Mouse (Mus musculus) layer of hippocampus, adult 2 months (tissue): ENCODE data around the gene Apoh. TPM values are rescaled to one million over a fixed set of nuclear protein-coding genes. Genes with fewer than 3 reads are reported as not detected.

Source experiments
- DNase-seq, 2 experiments: peaks; one replicate each; pipeline ENCODE4 v3.0.0; 2022; ENCODE audit warnings: low spot score in 2 of 2
- H3K27ac ChIP-seq: fragments of 200-600 bp; 2 replicates; pipeline ENCODE4 v1.8.1; 2022
- H3K4me3 ChIP-seq: fragments of 200-600 bp; 2 replicates; pipeline ENCODE4 v1.8.1; 2022; ENCODE audit warnings: mild to moderate bottlenecking
- CTCF ChIP-seq: fragments of 200-600 bp; conservative IDR thresholded peaks from 2 replicates; pipeline ENCODE4 v1.8.1; 2022; ENCODE audit warnings: antibody characterized with exemption, mild to moderate bottlenecking, moderate library complexity
- total RNA-seq, 2 experiments: library from RNA; stranded (reverse); gene quantifications; 2 replicates each; pipeline ENCODE4 v1.2.3; 2021

Apoh gene
- total RNA-seq, 2 experiments from 2014 or later, result 0.82 to 1.0 TPM

DNA sequence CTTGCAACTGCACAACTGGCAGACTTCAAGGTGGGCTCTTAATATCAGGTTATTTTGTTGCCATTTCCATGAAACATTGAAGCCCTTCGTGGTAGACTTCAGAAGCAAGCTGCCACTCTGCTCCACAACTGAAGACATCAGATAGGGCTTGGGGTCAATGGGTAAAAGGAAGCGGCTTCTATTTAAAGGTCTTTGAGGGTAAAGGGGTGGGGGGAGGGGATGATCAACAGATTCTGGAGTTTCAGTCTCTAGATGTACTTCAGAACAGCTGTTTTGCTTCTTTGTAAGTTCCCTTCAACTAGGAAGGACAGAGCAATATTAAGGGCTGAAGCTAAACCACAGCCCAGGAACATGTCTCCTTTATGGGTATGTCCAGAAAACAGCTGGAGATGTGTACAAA lies 31.2 kb upstream of the Apoh start:
- no peak for TF ChIP-seq CTCF
- no peak for DNase-seq
- Histone ChIP-seq H3K4me3 (no peak overlapping the region), H3K27ac (peak overlapping the region; percentile 57; the same call in 1 of the 2 replicates)

- Histone ChIP-seq H3K4me3 (no peak overlapping the region), H3K27ac (peak overlapping the region; percentile 57; the same call in 1 of the 2 replicates)
- DNase-seq, result peak; percentile 10 to 22
- TF ChIP-seq CTCF, result no peak
Observed at GRCm38 (mm10) chr11:108312516-108312915, 30.6 kb upstream of the Apoh start.

GRCm38 (mm10) chr11:108315736-108316135 lies 27.4 kb upstream of the Apoh start:
- no peak overlapping the region for H3K4me3 ChIP-seq
- TF ChIP-seq CTCF, result no peak
- no peak for DNase-seq
- H3K27ac ChIP-seq, result no peak overlapping the region

GRCm38 (mm10) chr11:108317878-108318277 lies 25.3 kb upstream of the Apoh start:
- TF ChIP-seq CTCF, result no peak
- DNase-seq, result no peak
- no peak overlapping the region for H3K4me3 ChIP-seq
- H3K27ac ChIP-seq, result no peak overlapping the region

DNA sequence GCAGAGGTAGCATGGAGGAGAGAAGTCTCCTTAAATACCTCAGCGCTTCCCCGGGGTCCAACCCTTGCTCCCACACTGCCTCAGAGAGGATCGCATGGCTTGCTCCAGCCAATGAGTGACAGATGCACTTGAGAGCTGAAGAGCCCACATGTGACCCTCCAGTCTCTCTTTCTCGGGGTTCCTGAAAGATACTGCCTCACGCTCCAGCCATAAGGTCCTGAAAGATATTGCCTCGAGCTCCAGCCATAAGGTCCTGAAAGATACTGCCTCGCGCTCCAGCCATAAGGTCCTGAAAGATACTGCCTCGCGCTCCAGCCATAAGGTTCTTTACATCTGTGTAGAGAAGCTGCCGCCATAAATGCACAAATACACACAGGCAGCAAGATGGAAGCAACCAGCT lies 24.0 kb upstream of the Apoh start:
- no peak for TF ChIP-seq CTCF
- Histone ChIP-seq H3K4me3 (no peak overlapping the region), H3K27ac (peak overlapping the region; percentile 7; the same call in 1 of the 2 replicates)
- no peak for DNase-seq

GRCm38 (mm10) chr11:108320561-108320960 lies 22.6 kb upstream of the Apoh start:
- H3K4me3 ChIP-seq, result no peak overlapping the region
- no peak for TF ChIP-seq CTCF
- H3K27ac ChIP-seq, result no peak overlapping the region
- no peak for DNase-seq

- DNase-seq, result no peak
- no peak for TF ChIP-seq CTCF
- no peak overlapping the region for H3K4me3 ChIP-seq
- no peak overlapping the region for H3K27ac ChIP-seq
Observed at GRCm38 (mm10) chr11:108322156-108322555, 21.0 kb upstream of the Apoh start.

DNA sequence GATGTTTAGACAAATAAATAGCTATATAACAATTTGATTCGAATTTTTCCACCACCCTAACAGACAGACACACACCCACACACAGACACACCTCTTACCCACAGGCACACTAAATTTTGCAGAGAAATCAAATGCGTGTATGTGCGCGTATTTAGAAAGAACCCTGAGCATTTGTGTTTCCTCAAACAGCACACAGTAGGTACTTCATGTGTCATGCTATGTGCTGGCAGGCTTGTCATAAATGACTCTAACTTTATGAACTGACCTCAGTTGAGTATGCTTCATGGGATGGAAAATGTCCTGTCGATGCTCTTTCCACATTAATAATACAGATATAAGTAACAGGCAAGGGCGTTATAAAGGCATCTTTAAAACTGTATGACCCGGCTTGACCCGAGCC lies 17.2 kb upstream of the Apoh start:
- DNase-seq, result no peak
- Histone ChIP-seq H3K4me3 (no peak overlapping the region), H3K27ac (0 out of 2 replicates have a peak overlapping the region, but pooled peaks have one; percentile 55)
- TF ChIP-seq CTCF, result no peak

DNA sequence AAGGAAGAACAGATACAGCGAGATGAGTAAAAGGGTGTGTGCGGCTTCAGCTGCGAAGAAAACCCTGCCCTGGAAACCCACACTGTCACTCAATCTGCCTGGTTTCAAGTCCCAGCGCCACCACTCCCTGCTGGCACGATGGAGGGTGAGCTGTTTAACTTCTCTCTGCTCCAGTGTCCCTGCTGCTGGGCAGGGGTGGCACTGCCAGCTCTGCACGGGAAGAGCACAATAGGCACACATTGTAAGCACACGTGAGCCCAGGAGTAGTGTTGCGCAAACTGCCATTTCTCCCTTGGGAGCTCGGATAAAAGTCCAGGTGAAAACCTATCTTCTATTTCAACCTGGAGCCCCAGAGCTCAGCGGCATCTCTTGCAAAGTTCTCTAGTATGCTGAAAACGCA lies 12.3 kb upstream of the Apoh start:
- no peak for DNase-seq
- no peak for TF ChIP-seq CTCF
- Histone ChIP-seq H3K27ac (no peak overlapping the region), H3K4me3 (no peak overlapping the region)

DNA sequence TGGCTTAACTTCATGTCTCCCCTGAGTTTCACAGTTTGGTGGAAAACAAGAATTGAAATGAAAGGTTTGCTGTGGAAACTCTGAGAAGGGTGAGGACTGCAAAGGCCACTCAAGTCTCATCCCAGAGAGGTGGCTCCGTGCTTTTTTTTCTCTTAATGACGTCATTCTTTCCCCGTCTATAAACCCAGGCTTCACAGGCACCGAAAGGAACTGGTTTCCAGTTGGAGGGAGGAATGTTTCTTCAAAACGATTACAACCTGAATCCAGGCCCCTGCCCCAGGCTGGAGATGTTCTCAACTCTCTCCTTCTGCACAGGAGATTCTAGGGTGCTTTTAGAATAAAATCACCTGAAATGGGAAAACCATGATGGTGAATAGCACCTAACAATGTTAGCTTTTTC lies 10.1 kb upstream of the Apoh start:
- Histone ChIP-seq H3K4me3 (no peak overlapping the region), H3K27ac (no peak overlapping the region)
- TF ChIP-seq CTCF, result no peak
- no peak for DNase-seq

GRCm38 (mm10) chr11:108333583-108334379 lies 9.4 kb upstream of the Apoh start:
- no peak overlapping the region for H3K27ac ChIP-seq
- no peak overlapping the region for H3K4me3 ChIP-seq
- TF ChIP-seq CTCF, result no peak
- DNase-seq, result no peak

GRCm38 (mm10) chr11:108334658-108335057 lies 8.5 kb upstream of the Apoh start:
- Histone ChIP-seq H3K27ac (no peak overlapping the region), H3K4me3 (no peak overlapping the region)
- no peak for TF ChIP-seq CTCF
- DNase-seq, result no peak

DNA sequence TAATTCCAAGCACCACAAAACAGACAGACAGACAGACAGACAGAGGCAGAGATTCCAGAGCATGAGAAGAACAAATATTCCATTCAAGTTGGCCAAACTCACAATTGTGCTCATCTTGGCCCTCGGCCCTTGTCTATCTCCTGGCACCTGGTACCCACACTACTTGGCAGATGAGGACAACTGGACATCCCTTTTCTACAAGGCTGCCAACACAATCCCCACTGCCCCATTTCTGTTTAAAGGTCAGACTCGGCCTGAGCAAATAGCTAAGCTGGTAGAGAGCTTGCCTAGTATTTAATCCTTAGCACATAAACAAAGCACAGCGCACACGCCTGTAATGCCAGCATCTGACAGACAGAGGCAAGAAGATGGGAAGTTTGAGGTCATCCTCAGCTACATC lies 7.6 kb upstream of the Apoh start:
- TF ChIP-seq CTCF, result no peak

GRCm38 (mm10) chr11:108336445-108336844 lies 6.7 kb upstream of the Apoh start:
- Histone ChIP-seq H3K27ac (no peak overlapping the region), H3K4me3 (no peak overlapping the region)
- TF ChIP-seq CTCF, result no peak
- no peak for DNase-seq

More for the DNA sequence above, 7.6 kb upstream of the Apoh start:
- DNase-seq, result no peak
- no peak overlapping the region for H3K27ac ChIP-seq
- H3K4me3 ChIP-seq, result no peak overlapping the region
